Comparison of ENCODE assay signal across 9 mouse cellular contexts in the genomic region with DNA sequence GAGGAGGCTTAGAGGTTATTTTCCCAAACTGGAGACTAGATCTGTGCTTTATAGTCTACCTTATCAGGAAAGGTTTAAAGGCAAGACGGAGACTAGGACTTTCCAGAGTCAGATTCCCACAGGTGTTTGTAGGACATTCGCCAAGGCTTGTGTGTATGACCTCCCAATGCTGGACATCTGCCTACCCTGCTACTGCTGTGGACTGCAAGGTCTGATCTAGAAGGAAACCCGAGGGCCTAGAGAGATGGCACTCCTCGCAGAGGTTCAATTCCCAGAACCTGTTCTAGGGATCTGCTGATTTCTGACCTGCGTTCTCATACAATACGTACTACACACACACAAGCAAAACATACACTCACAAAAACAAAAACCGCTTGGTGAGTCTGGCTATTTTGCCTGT. TPM values are rescaled to one million over a fixed set of nuclear protein-coding genes. Genes with fewer than 3 reads are reported as not detected.
DNase-seq lines count a peak whose midpoint lies in the region; ATAC-seq and TF ChIP-seq lines count a peak whose summit lies in the region.
"Had no signal": no experiment of that assay in that cellular context is flagged by ENCODE, and none has a peak within 500 bp of the region (broad histone marks: within the 10 kb centered on the region; RNA-seq: fewer than 3 reads in every experiment).

No protein-coding gene starts in this region.

- no peaks in the 10 kb centered on the region for H3K27me3 ChIP-seq in neural tube, embryonic 11.5 days (ENCODE audit: control insufficient read depth, insufficient read depth, low read length)
- no peaks in the 10 kb centered on the region for H3K27me3 ChIP-seq in limb, embryonic 11.5 days (ENCODE audit: control insufficient read depth, insufficient read depth, low read length)
- no peaks in the 10 kb centered on the region for H3K27me3 ChIP-seq in thymus, adult 2 months (ENCODE audit: control insufficient read depth, insufficient read depth, low read length)
- H3K27me3 ChIP-seq: Patski had no signal

- WGBS in neural tube, embryonic 11.5 days, result 58% methylated on average over 7 of the region's 7 CpGs
- WGBS in limb, embryonic 11.5 days, result 53% methylated on average over 7 of the region's 7 CpGs
- whole genome bisulfite sequencing in thymus, adult 2 months, result 85% methylated on average over 7 of the region's 7 CpGs

- no peak overlapping the region for H3K4me3 ChIP-seq in neural tube, embryonic 11.5 days (ENCODE audit: low read depth, low read length)
- H3K4me3 ChIP-seq in limb, embryonic 11.5 days (ENCODE audit: low read depth, low read length), result peak overlapping the region; percentile 88; the same call in 1 of the 2 replicates
- no peak overlapping the region for H3K4me3 ChIP-seq in thymus, adult 2 months (ENCODE audit: control insufficient read depth, insufficient read depth, low read length)

- no peaks in the 10 kb centered on the region for H3K9me3 ChIP-seq in neural tube, embryonic 11.5 days (ENCODE audit: control insufficient read depth, low read length)
- H3K9me3 ChIP-seq in limb, embryonic 11.5 days (ENCODE audit: control insufficient read depth, low read length), result no peaks in the 10 kb centered on the region

- H3K4me2 ChIP-seq in neural tube, embryonic 11.5 days (ENCODE audit: low read depth), result peak overlapping the region; percentile 55; the same call in 1 of the 2 replicates
- peak overlapping the region; percentile 77; the same call in 1 of the 2 replicates for H3K4me2 ChIP-seq in limb, embryonic 11.5 days (ENCODE audit: low read depth, severe bottlenecking)

- peak; percentile 43 for DNase-seq in cerebellum, adult 9-11 months
- no peak for DNase-seq in cerebellum, adult 11 months
- DNase-seq in neural tube, embryonic 11.5 days (ENCODE audit: low spot score), result peak; percentile 28
- DNase-seq in neural tube, embryonic 10.5 days (ENCODE audit: extremely low spot score, low spot score), result no peak
- no peak for DNase-seq in limb, embryonic 11.5 days (ENCODE audit: low spot score)
- no peak for DNase-seq in urinary bladder, postnatal 36 days (ENCODE audit: low spot score in 2 of 2)
- no peak for DNase-seq in thymus, adult 2 months

- H3K36me3 ChIP-seq in neural tube, embryonic 11.5 days (ENCODE audit: control insufficient read depth, insufficient read depth, low read length), result no peaks in the 10 kb centered on the region
- H3K36me3 ChIP-seq in limb, embryonic 11.5 days (ENCODE audit: control insufficient read depth, insufficient read depth, low read length), result no peaks in the 10 kb centered on the region
- H3K36me3 ChIP-seq in thymus, adult 2 months (ENCODE audit: control insufficient read depth, insufficient read depth, low read length), result no peaks in the 10 kb centered on the region

- no peak overlapping the region for H3K9ac ChIP-seq in neural tube, embryonic 11.5 days (ENCODE audit: low read length)
- H3K9ac ChIP-seq in limb, embryonic 11.5 days (ENCODE audit: low read length), result no peak overlapping the region

- H3K4me1 ChIP-seq in neural tube, embryonic 11.5 days (ENCODE audit: control insufficient read depth, insufficient read depth, low read length), result peaks cover 9% of the 10 kb centered on the region; the same call in 1 of the 2 replicates
- peaks cover 18% of the 10 kb centered on the region for H3K4me1 ChIP-seq in limb, embryonic 11.5 days (ENCODE audit: control insufficient read depth, insufficient read depth, low read length)
- peaks cover 21% of the 10 kb centered on the region for H3K4me1 ChIP-seq in thymus, adult 2 months (replicated peaks; ENCODE audit: control insufficient read depth, insufficient read depth, low read length)

- ATAC-seq in neural tube, embryonic 11.5 days (ENCODE audit: insufficient read depth, low FRiP score, low TSS enrichment), result no peak
- no peak for ATAC-seq in limb, embryonic 11.5 days (ENCODE audit: insufficient number of reproducible peaks, low FRiP score, low TSS enrichment, low read depth)
- no peak for ATAC-seq in monocyte, adult 5-6 weeks (replicated peaks; ENCODE audit: insufficient number of reproducible peaks, low FRiP score, low TSS enrichment, poor library complexity, severe bottlenecking)

- no peak for TF ChIP-seq CTCF in thymus, adult 2 months (IDR thresholded peaks at IDR 0.05; ENCODE audit: borderline replicate concordance, control insufficient read depth, extremely low read depth, insufficient read depth, low read length, poor library complexity)

- no peak overlapping the region for H3K27ac ChIP-seq in neural tube, embryonic 11.5 days (ENCODE audit: low read depth, low read length)
- H3K27ac ChIP-seq in limb, embryonic 11.5 days (replicated peaks; ENCODE audit: low read depth, low read length), result no peak overlapping the region
- no peak overlapping the region for H3K27ac ChIP-seq in thymus, adult 2 months (ENCODE audit: control insufficient read depth, insufficient read depth, low read length)

- TF ChIP-seq POLR2A in thymus, adult 2 months (IDR thresholded peaks at IDR 0.05; ENCODE audit: control insufficient read depth, extremely low read depth, insufficient read depth, low read length, poor library complexity), result no peak

RNA-seq across cellular contexts. Expression of a gene that starts 0.7 kb away (rescaled TPM):
- 32.2 and 32.7 TPM in 2 replicates for polyA plus RNA-seq in neural tube, embryonic 11.5 days (2014; fragmentation: Nextera tagmentation; extraction: Ambion mirVana)
- polyA plus RNA-seq in limb, embryonic 11.5 days (2014; fragmentation: Nextera tagmentation; extraction: Ambion mirVana), result 29.1 and 29.6 TPM in 2 replicates
- total RNA-seq in monocyte, adult 5-6 weeks (2017), result 0.19 to 4.2 TPM (median 1.3 TPM) in 3 replicates
- 14.3 and 24.9 TPM in 2 replicates for polyA plus RNA-seq in thymus, adult 2 months (2012; rRNA removed)

RNA-seq across cellular contexts. Expression of a gene that starts 32.4 kb away (rescaled TPM):
- polyA plus RNA-seq in neural tube, embryonic 11.5 days (2014; fragmentation: Nextera tagmentation; extraction: Ambion mirVana), result 339 and 344 TPM in 2 replicates
- polyA plus RNA-seq in limb, embryonic 11.5 days (2014; fragmentation: Nextera tagmentation; extraction: Ambion mirVana), result 415 and 416 TPM in 2 replicates
- 260 to 307 TPM (median 290 TPM) in 3 replicates for total RNA-seq in monocyte, adult 5-6 weeks (2017)
- polyA plus RNA-seq in thymus, adult 2 months (2012; rRNA removed), result 20.0 and 23.3 TPM in 2 replicates

Comparison
In these comparisons a context has a peak if more than half of its experiments do, and no peak if none do; other contexts are left out.
1. DNase-seq: peak in cerebellum, adult 9-11 months (single experiment) and neural tube, embryonic 11.5 days (single experiment); none in cerebellum, adult 11 months (single experiment), neural tube, embryonic 10.5 days (single experiment), limb, embryonic 11.5 days (single experiment), urinary bladder, postnatal 36 days (0 of 2) and thymus, adult 2 months (single experiment).
2. RNA of a gene that starts 32.4 kb away (polyA plus RNA-seq): 415 to 416 TPM in limb, embryonic 11.5 days and 339 to 344 TPM in neural tube, embryonic 11.5 days; 20.0 to 23.3 TPM in thymus, adult 2 months; every median in the first group is over 10 times any median in the second.